Mouse (Mus musculus) sigmoid colon, adult 10 weeks (tissue): Measurements from ENCODE around the gene Slc2a10. TPM values are rescaled to one million over a fixed set of nuclear protein-coding genes. Genes with fewer than 3 reads are reported as not detected.

Experiments used
- polyA plus RNA-seq: library from polyadenylated mRNA; stranded (reverse); fragments of 350-450 nt; fragmentation: Illumina TruSeq; extraction: RNeasy Lipid Tissue Mini Kit (QIAGEN cat#74804); gene quantifications from one replicate; pipeline ENCODE4 v1.2.3, GENCODE M21; 2014; ENCODE audit warnings: low read depth, low replicate concordance

The Slc2a10 gene
- polyA plus RNA-seq = 3.2 TPM

GRCm38 (mm10) chr2:165503259-165504203, at the start of gene Slc2a10:
Gene Slc2a10 (plus strand): TSS chr2:165503787.

DNA sequence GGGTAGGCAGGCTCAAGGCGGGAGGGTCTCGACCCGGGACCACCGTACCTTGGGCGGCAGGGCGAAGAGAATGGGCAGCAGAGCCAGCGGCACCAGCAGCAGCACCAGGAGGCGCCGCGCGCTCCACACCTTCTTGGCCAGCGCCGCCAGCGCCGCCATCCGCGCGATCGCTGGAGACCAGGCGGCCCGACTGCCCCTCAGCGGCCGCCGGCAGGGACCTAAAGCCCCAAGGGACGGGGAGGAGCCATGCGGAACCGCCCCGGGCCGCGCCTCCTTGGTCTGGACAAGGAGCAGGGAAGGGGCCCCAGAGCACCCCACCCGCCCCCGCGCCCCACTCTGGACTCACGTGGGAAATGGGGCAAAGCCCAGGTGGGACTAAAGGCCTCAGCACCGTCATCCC, 30.6 kb upstream of the Slc2a10 start, which contains the start of gene Slc13a3:
TSS of gene Slc13a3 (minus strand) at position 228 of the 400 bp plus-strand sequence.

DNA sequence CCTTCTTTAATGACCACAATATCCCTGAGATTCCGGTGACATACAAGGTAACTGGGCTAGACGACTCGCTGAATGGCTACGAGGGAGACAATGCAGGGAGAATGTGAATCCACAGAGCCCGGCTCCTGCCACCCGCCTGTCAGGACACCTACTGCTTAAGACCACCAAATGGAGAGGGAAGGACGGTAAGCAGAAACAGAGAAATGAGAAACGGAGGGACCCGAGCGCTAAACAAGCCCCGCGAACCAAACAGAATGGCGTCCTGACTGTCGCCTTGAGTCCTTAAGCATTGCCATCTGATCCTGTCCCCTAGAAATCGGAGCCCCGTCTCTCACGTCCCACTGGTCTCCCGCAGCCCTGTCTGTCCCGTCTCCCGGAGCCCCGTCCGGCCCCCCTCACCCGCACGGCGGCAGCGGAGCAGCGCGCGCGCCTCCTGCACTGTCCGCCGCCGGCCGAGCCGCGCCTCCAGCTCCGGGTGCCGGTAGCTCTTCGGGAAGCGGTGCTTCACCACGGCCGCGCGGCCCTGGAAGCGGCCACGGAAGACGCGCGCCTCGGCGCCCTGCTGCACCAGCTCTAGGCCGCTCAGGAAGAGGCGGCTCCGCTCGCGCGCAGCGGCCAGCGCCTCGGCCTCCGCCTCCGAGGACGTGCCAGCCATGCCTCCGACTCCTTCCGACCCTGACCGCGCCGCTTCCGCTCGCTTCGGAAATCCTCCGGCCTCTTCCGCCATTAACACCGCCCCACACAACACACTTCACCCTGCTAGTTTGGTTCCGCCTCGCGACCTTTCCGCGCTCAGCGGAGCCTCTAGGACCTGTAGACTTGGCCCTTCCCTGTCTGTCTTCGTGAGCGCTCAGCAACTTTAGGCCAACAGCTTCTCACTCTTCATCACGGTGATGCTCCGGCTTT, 10.7 kb upstream of the Slc2a10 start, which contains the start of gene Trp53rka:
TSS of gene Trp53rka (minus strand) at position 677 of the 906 bp plus-strand sequence.

Other genes with a start within 250 kb of the Slc2a10 start
- 2.8 TPM for gene Slc35c2, start 215.9 kb upstream of the Slc2a10 start, polyA plus RNA-seq
- gene Elmo2, start 177.3 kb upstream of the Slc2a10 start, polyA plus RNA-seq = 4.4 TPM
- gene Zfp663, start 135.1 kb upstream of the Slc2a10 start, polyA plus RNA-seq = not detected
- gene Zfp334, start 115.5 kb upstream of the Slc2a10 start, polyA plus RNA-seq = 1.4 TPM
- gene Ocstamp, start 103.4 kb upstream of the Slc2a10 start, polyA plus RNA-seq = not detected
- gene Slc13a3, start 30.6 kb upstream of the Slc2a10 start, polyA plus RNA-seq = not detected
- gene Trp53rka, start 10.5 kb upstream of the Slc2a10 start, polyA plus RNA-seq = 3.9 TPM
- not detected for gene Eya2, start 91.2 kb downstream of the Slc2a10 start, polyA plus RNA-seq